Mouse (Mus musculus) liver, embryonic 16.5 days (tissue): ENCODE data around the gene Ndfip2. TPM values are rescaled to one million over a fixed set of nuclear protein-coding genes. Genes with fewer than 3 reads are reported as not detected.

Experiments
- ATAC-seq: fragments of 200-750 bp; cut with Nextera tagmentation; 2 replicates; pipeline ENCODE4 v1.8.0; 2017; ENCODE audit warnings: low read depth, mild to moderate bottlenecking, moderate number of reproducible peaks, moderate library complexity
- H3K27ac ChIP-seq: fragments of 300-500 bp; sonication (generic); 2 replicates; pipeline ENCODE4 v1.5.1; 2014; ENCODE audit warnings: mild to moderate bottlenecking, low read length
- H3K27me3 ChIP-seq: fragments of 300-500 bp; sonication (generic); 2 replicates; pipeline ENCODE4 v1.6.1; 2014; ENCODE audit warnings: low read depth, low read length, mixed read lengths; ENCODE audit not compliant: control insufficient read depth, insufficient read depth
- H3K36me3 ChIP-seq: fragments of 300-500 bp; sonication (generic); 2 replicates; pipeline ENCODE4 v1.6.1; 2014; ENCODE audit warnings: mild to moderate bottlenecking; ENCODE audit not compliant: control insufficient read depth, insufficient read depth
- H3K4me1 ChIP-seq: fragments of 300-500 bp; sonication (generic); 2 replicates; pipeline ENCODE4 v1.6.1; 2014; ENCODE audit warnings: low read depth, low read length, mixed read lengths; ENCODE audit not compliant: control insufficient read depth
- H3K4me2 ChIP-seq: fragments of 300-500 bp; sonication (generic); 2 replicates; pipeline ENCODE4 v1.6.1; 2014; ENCODE audit warnings: low read depth, low read length, mixed read lengths
- H3K4me3 ChIP-seq: fragments of 300-500 bp; sonication (generic); 2 replicates; pipeline ENCODE4 v1.5.1; 2014; ENCODE audit warnings: low read depth, mild to moderate bottlenecking, low read length
- H3K9ac ChIP-seq: fragments of 300-500 bp; sonication (generic); 2 replicates; pipeline ENCODE4 v1.6.1; 2014; ENCODE audit warnings: low read depth, low read length
- H3K9me3 ChIP-seq: fragments of 300-500 bp; sonication (generic); replicated peaks from 2 replicates; pipeline ENCODE4 v1.6.1; 2016; ENCODE audit warnings: low read length; ENCODE audit not compliant: control insufficient read depth
- WGBS: fragments of 180-500 bp; shearing (Covaris S2); extraction: QIAGEN DNeasy Blood & Tissue Kit; methylation state at CpG from one replicate; pipeline ENCODE4 v1.1.7; 2014; ENCODE audit not compliant: insufficient replicate concordance; 5-methylcytosine and 5-hydroxymethylcytosine counted together
- polyA plus RNA-seq: library from polyadenylated mRNA; unstranded; fragments of >200 nt; fragmentation: Nextera tagmentation; extraction: Ambion mirVana; gene quantifications from 2 replicates; pipeline ENCODE4 v1.2.1, GENCODE M21; 2015

Ndfip2 gene
- 26.5 and 26.7 TPM in 2 replicates for polyA plus RNA-seq

- Histone ChIP-seq H3K4me1 (peaks cover 3% of the 10 kb centered on the region; the same call in 1 of the 2 replicates), H3K4me2 (peak within 1 kb of the TSS; percentile 84), H3K27me3 (no peaks in the 10 kb centered on the region), H3K9me3 (no peaks in the 10 kb centered on the region), H3K4me3 (peak within 1 kb of the TSS; percentile 79), H3K27ac (peak within 1 kb of the TSS; percentile 85), H3K36me3 (no peaks in the 10 kb centered on the region), H3K9ac (peak within 1 kb of the TSS; percentile 81)
- under 1% methylated on average over 65 of the region's 70 CpGs for WGBS
- peak; percentile 95 for ATAC-seq
These were observed at the start of gene Ndfip2 for GRCm38 (mm10) chr14:105258379-105259034. TSS of gene Ndfip2 (plus strand) at chr14:105258573.

- 65% methylated on average over 9 of the region's 9 CpGs for WGBS
- Histone ChIP-seq H3K4me2 (no peak overlapping the region), H3K27ac (no peak overlapping the region), H3K4me1 (no peaks in the 10 kb centered on the region), H3K36me3 (no peaks in the 10 kb centered on the region), H3K9ac (no peak overlapping the region), H3K4me3 (no peak overlapping the region), H3K27me3 (no peaks in the 10 kb centered on the region), H3K9me3 (no peaks in the 10 kb centered on the region)
- ATAC-seq: no peak
These were observed 38.6 kb upstream of the Ndfip2 start for GRCm38 (mm10) chr14:105219525-105220376.

- Histone ChIP-seq H3K27ac (no peak overlapping the region), H3K27me3 (no peaks in the 10 kb centered on the region), H3K9ac (no peak overlapping the region), H3K36me3 (no peaks in the 10 kb centered on the region), H3K9me3 (no peaks in the 10 kb centered on the region), H3K4me3 (no peak overlapping the region), H3K4me2 (no peak overlapping the region), H3K4me1 (no peaks in the 10 kb centered on the region)
- ATAC-seq: no peak
- 57% methylated on average over 4 of the region's 4 CpGs for WGBS
These were observed 36.1 kb upstream of the Ndfip2 start for GRCm38 (mm10) chr14:105222240-105222639.

- no peak overlapping the region for H3K9ac ChIP-seq
- no peak overlapping the region for H3K4me3 ChIP-seq
- no peaks in the 10 kb centered on the region for H3K9me3 ChIP-seq
- ATAC-seq: no peak
- no peak overlapping the region for H3K4me2 ChIP-seq
- WGBS: 67% methylated on average over 4 of the region's 4 CpGs
- no peak overlapping the region for H3K27ac ChIP-seq
- no peaks in the 10 kb centered on the region for H3K27me3 ChIP-seq
- H3K4me1 ChIP-seq: no peaks in the 10 kb centered on the region
- no peaks in the 10 kb centered on the region for H3K36me3 ChIP-seq
These were observed 32.6 kb upstream of the Ndfip2 start for GRCm38 (mm10) chr14:105225790-105226189.

GRCm38 (mm10) chr14:105232421-105232820, 26.0 kb upstream of the Ndfip2 start:
- WGBS: 22% methylated on average over 6 of the region's 6 CpGs
- ATAC-seq: peak; percentile 56; the same call in 1 of the 2 replicates

GRCm38 (mm10) chr14:105236596-105236995, 21.8 kb upstream of the Ndfip2 start:
- Histone ChIP-seq H3K4me2 (no peak overlapping the region), H3K27me3 (no peaks in the 10 kb centered on the region), H3K4me1 (no peaks in the 10 kb centered on the region), H3K36me3 (no peaks in the 10 kb centered on the region), H3K9ac (no peak overlapping the region), H3K27ac (no peak overlapping the region), H3K9me3 (no peaks in the 10 kb centered on the region), H3K4me3 (no peak overlapping the region)
- WGBS: 68% methylated on average over 4 of the region's 4 CpGs
- ATAC-seq: no peak

More at GRCm38 (mm10) chr14:105232421-105232820, 26.0 kb upstream of the Ndfip2 start:
- Histone ChIP-seq H3K27me3 (no peaks in the 10 kb centered on the region), H3K4me3 (no peak overlapping the region), H3K36me3 (no peaks in the 10 kb centered on the region), H3K4me1 (no peaks in the 10 kb centered on the region), H3K9ac (no peak overlapping the region), H3K9me3 (no peaks in the 10 kb centered on the region), H3K4me2 (no peak overlapping the region), H3K27ac (no peak overlapping the region)

GRCm38 (mm10) chr14:105237736-105238135, 20.6 kb upstream of the Ndfip2 start:
- ATAC-seq: no peak
- H3K36me3 ChIP-seq: no peaks in the 10 kb centered on the region
- H3K27me3 ChIP-seq: no peaks in the 10 kb centered on the region
- H3K9ac ChIP-seq: no peak overlapping the region
- H3K9me3 ChIP-seq: no peaks in the 10 kb centered on the region
- 63% methylated on average over 9 of the region's 9 CpGs for WGBS
- no peaks in the 10 kb centered on the region for H3K4me1 ChIP-seq
- no peak overlapping the region for H3K27ac ChIP-seq
- H3K4me2 ChIP-seq: no peak overlapping the region
- no peak overlapping the region for H3K4me3 ChIP-seq

GRCm38 (mm10) chr14:105238450-105239038, 19.8 kb upstream of the Ndfip2 start:
- Histone ChIP-seq H3K9ac (no peak overlapping the region), H3K4me3 (no peak overlapping the region), H3K36me3 (no peaks in the 10 kb centered on the region), H3K4me2 (no peak overlapping the region), H3K27ac (no peak overlapping the region), H3K27me3 (no peaks in the 10 kb centered on the region), H3K4me1 (no peaks in the 10 kb centered on the region), H3K9me3 (no peaks in the 10 kb centered on the region)
- 56% methylated on average over 5 of the region's 5 CpGs for WGBS
- no peak for ATAC-seq
